In genomic region chr12:77052853-77053252, GRCm38 (mm10) we compare ENCODE assay signal across 9 mouse cellular contexts.
DNase-seq lines count a peak whose midpoint lies in the region; ATAC-seq and TF ChIP-seq lines count a peak whose summit lies in the region.
"Had no signal": no experiment of that assay in that cellular context is flagged by ENCODE, and none has a peak within 500 bp of the region (broad histone marks: within the 10 kb centered on the region; RNA-seq: fewer than 3 reads in every experiment).

No protein-coding gene starts in this region.

- H3K27me3 ChIP-seq in forebrain, embryonic 11.5 days (ENCODE audit: control insufficient read depth, insufficient read depth, low read length), result no peaks in the 10 kb centered on the region
- no peaks in the 10 kb centered on the region for H3K27me3 ChIP-seq in forebrain, embryonic 16.5 days (replicated peaks; ENCODE audit: control insufficient read depth, insufficient read depth, low read length)
- no peaks in the 10 kb centered on the region; the same call in 1 of the 2 replicates for H3K27me3 ChIP-seq in heart, postnatal 0 days (ENCODE audit: control insufficient read depth, insufficient read depth, low read length)
- no peaks in the 10 kb centered on the region; the same call in 1 of the 2 replicates for H3K27me3 ChIP-seq in splenic B cell, adult 2 months (ENCODE audit: control insufficient read depth, insufficient read depth, low read length, poor library complexity, severe bottlenecking)

- 74% methylated on average over 6 of the region's 6 CpGs for WGBS in forebrain, embryonic 11.5 days
- 67% methylated on average over 6 of the region's 6 CpGs for WGBS in forebrain, embryonic 16.5 days
- 44% methylated on average over 6 of the region's 6 CpGs for WGBS in heart, postnatal 0 days

- no peak overlapping the region for H3K4me2 ChIP-seq in forebrain, embryonic 11.5 days (ENCODE audit: low read depth, low read length, severe bottlenecking)
- no peak overlapping the region for H3K4me2 ChIP-seq in forebrain, embryonic 16.5 days (ENCODE audit: low read length)
- H3K4me2 ChIP-seq in heart, postnatal 0 days (ENCODE audit: low read depth, low read length), result no peak overlapping the region
- H3K4me2 ChIP-seq: limb, embryonic 13.5 days had no signal

- no peak for ATAC-seq in forebrain, embryonic 11.5 days (replicated peaks; ENCODE audit: low FRiP score)
- no peak for ATAC-seq in forebrain, embryonic 16.5 days
- peak; percentile 84 for ATAC-seq in common myeloid progenitor, adult 5-6 weeks (replicated peaks; ENCODE audit: low read depth, poor library complexity, severe bottlenecking)
- ATAC-seq in heart, postnatal 0 days (ENCODE audit: insufficient read depth, low read depth), result peak; percentile 67; the same call in 1 of the 2 replicates

- H3K4me1 ChIP-seq in forebrain, embryonic 11.5 days (replicated peaks; ENCODE audit: control insufficient read depth, insufficient read depth, low read length), result no peaks in the 10 kb centered on the region
- H3K4me1 ChIP-seq in forebrain, embryonic 16.5 days (replicated peaks; ENCODE audit: control insufficient read depth, insufficient read depth, low read length), result no peaks in the 10 kb centered on the region
- no peaks in the 10 kb centered on the region; the same call in 1 of the 2 replicates for H3K4me1 ChIP-seq in heart, postnatal 0 days (ENCODE audit: control insufficient read depth, insufficient read depth)

- H3K9me3 ChIP-seq in forebrain, embryonic 11.5 days (ENCODE audit: control insufficient read depth, low read length), result no peaks in the 10 kb centered on the region
- H3K9me3 ChIP-seq in forebrain, embryonic 16.5 days (ENCODE audit: control insufficient read depth, low read length), result no peaks in the 10 kb centered on the region
- no peaks in the 10 kb centered on the region for H3K9me3 ChIP-seq in heart, postnatal 0 days (replicated peaks; ENCODE audit: control insufficient read depth, low read length)
- H3K9me3 ChIP-seq: limb, embryonic 13.5 days had no signal

- TF ChIP-seq EP300 in heart, postnatal 0 days (IDR thresholded peaks at IDR 0.05; ENCODE audit: low read depth), result no peak

- H3K36me3 ChIP-seq in forebrain, embryonic 11.5 days (ENCODE audit: control insufficient read depth, insufficient read depth, low read length), result no peaks in the 10 kb centered on the region
- H3K36me3 ChIP-seq in forebrain, embryonic 16.5 days (ENCODE audit: control insufficient read depth, insufficient read depth), result no peaks in the 10 kb centered on the region
- H3K36me3 ChIP-seq in heart, postnatal 0 days (replicated peaks; ENCODE audit: control insufficient read depth, insufficient read depth, low read length), result no peaks in the 10 kb centered on the region
- no peaks in the 10 kb centered on the region for H3K36me3 ChIP-seq in splenic B cell, adult 2 months (ENCODE audit: control insufficient read depth, insufficient read depth, low read length, poor library complexity, severe bottlenecking)
- H3K36me3 ChIP-seq: limb, embryonic 13.5 days had no signal

- TF ChIP-seq CTCF in heart, postnatal 0 days (IDR thresholded peaks at IDR 0.05; ENCODE audit: low read depth), result peak; percentile 69

- peak; percentile 59 for DNase-seq in forebrain, embryonic 11.5 days (ENCODE audit: low spot score)
- DNase-seq in T-cell, adult 2 months (ENCODE audit: low spot score), result peak; percentile 56
- peak; percentile 69 for DNase-seq in heart, postnatal 0 days (ENCODE audit: low spot score)
- peak; percentile 43 to 59 for DNase-seq in layer of hippocampus, adult 8-10 months (ENCODE audit: low spot score in 2 of 2)
- DNase-seq in lung, postnatal 14 days, result peak; percentile 70
- peak; percentile 66 for DNase-seq in splenic B cell, adult 2 months (ENCODE audit: low read depth, low spot score)

- no peak overlapping the region for H3K27ac ChIP-seq in forebrain, embryonic 11.5 days (ENCODE audit: low read depth, low read length)
- no peak overlapping the region for H3K27ac ChIP-seq in forebrain, embryonic 16.5 days (ENCODE audit: low read length)
- no peak overlapping the region for H3K27ac ChIP-seq in heart, postnatal 0 days (ENCODE audit: low read depth)
- H3K27ac ChIP-seq: limb, embryonic 13.5 days had no signal

- no peak overlapping the region for H3K9ac ChIP-seq in forebrain, embryonic 11.5 days (ENCODE audit: low read length)
- no peak overlapping the region for H3K9ac ChIP-seq in forebrain, embryonic 16.5 days (replicated peaks; ENCODE audit: low read depth, low read length)
- H3K9ac ChIP-seq in heart, postnatal 0 days (replicated peaks; ENCODE audit: low read depth, low read length), result no peak overlapping the region
- H3K9ac ChIP-seq: limb, embryonic 13.5 days had no signal

- H3K4me3 ChIP-seq in forebrain, embryonic 11.5 days (ENCODE audit: low read depth, low read length), result no peak overlapping the region
- H3K4me3 ChIP-seq in forebrain, embryonic 16.5 days (replicated peaks; ENCODE audit: low read length), result no peak overlapping the region
- H3K4me3 ChIP-seq in heart, postnatal 0 days (ENCODE audit: low read depth, low read length), result no peak overlapping the region
- H3K4me3 ChIP-seq: limb, embryonic 13.5 days had no signal

Comparison
In these comparisons a context has a peak if more than half of its experiments do, and no peak if none do; other contexts are left out.
1. ATAC-seq: peak in common myeloid progenitor, adult 5-6 weeks (single experiment) and heart, postnatal 0 days (single experiment); none in forebrain, embryonic 11.5 days (single experiment) and forebrain, embryonic 16.5 days (single experiment).
2. Peak in every context shown above with its lines, with median percentiles within 50 percentile points of each other: DNase-seq.